Mouse (Mus musculus): ENCODE results near the gene Slc17a7. TPM values are rescaled to one million over a fixed set of nuclear protein-coding genes. Genes with fewer than 3 reads are reported as not detected.
"Not testable (repeated sequence)": the region's sequence is repeated elsewhere in the genome, so short reads cannot be mapped to it uniquely, and the experiment has no call there.

Gene Slc17a7
- polyA plus RNA-seq, 1 experiment, result 3.6 TPM

DNA sequence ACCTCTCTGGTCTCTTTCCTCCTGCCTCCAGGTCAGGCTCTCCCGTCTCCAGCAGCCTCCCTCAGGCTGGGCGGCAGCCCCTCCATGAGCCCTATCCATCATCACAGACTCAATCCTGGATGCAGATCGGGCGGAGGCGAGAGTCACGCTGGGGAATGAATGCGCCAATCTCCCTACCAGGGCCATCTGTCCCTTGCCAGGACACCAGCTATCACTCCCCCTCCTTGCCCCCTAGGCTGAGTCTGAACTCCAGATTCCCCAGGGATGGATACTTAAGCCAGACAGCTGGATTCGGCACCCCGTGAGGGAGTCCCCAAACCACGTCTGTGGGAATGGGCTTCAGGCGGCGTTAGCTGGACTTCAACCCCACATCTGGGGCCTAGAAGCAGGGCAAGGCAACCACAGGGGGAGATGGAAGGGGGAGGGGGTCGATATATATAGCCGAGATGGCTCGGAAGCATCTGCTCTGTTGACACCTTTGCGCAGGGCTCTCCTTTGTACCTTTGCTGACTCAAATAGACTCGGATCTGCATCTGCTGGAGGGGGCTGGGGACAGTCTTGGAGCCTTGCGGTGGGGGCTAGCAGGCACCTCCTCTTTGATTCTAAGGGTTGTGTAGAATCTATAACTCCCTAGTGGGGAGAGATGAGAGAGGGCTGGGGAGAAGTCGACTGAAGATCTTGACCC, 4.2 kb downstream of the Slc17a7 start:
- TF ChIP-seq USF1 (IDR thresholded peaks at IDR 0.05; ENCODE audit: low read depth), result no peak
- no peak for TF ChIP-seq CEBPB (IDR thresholded peaks at IDR 0.05; ENCODE audit: insufficient read depth, poor library complexity, severe bottlenecking)
- no peak for TF ChIP-seq TCF12 (IDR thresholded peaks at IDR 0.05; ENCODE audit: insufficient read depth, poor library complexity, severe bottlenecking)
- no peak for TF ChIP-seq MAX (IDR thresholded peaks at IDR 0.05; ENCODE audit: low read depth)
- Histone ChIP-seq H3K27me3 (ENCODE audit: control insufficient read depth, insufficient read depth, insufficient read length) (peaks cover 59% of the 10 kb centered on the region), H3K4me3 (no peak overlapping the region), H3ac (ENCODE audit: control insufficient read depth, insufficient read length) (no peak overlapping the region), H3K4me2 (ENCODE audit: low read depth) (no peak overlapping the region), H3K36me3 (ENCODE audit: control insufficient read depth, insufficient read depth) (no peaks in the 10 kb centered on the region), H3K79me2 (ENCODE audit: control insufficient read depth, insufficient read depth) (no peaks in the 10 kb centered on the region)

DNA sequence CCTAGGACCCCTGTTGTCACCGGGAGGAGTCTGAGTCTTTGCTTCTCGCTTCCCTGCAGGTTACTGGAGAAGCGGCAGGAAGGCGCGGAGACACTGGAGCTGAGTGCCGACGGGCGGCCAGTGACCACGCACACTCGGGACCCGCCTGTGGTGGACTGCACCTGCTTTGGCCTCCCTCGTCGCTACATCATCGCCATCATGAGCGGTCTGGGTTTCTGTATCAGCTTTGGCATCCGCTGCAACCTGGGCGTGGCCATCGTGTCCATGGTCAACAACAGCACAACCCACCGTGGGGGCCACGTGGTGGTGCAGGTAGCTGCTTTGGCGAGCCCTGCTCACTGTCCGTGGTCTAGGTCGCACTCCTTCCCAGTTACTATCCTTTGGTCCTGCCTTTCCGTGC, 4.9 kb downstream of the Slc17a7 start:
- no peak overlapping the region for H3ac ChIP-seq (ENCODE audit: control insufficient read depth, insufficient read length)
- H3K4me3 ChIP-seq, result no peak overlapping the region
- no peaks in the 10 kb centered on the region for H3K79me2 ChIP-seq (ENCODE audit: control insufficient read depth, insufficient read depth)
- no peaks in the 10 kb centered on the region for H3K36me3 ChIP-seq (ENCODE audit: control insufficient read depth, insufficient read depth)
- TF ChIP-seq E2F4 (IDR thresholded peaks at IDR 0.05; ENCODE audit: insufficient read depth) (no peak), MYOD1 (IDR thresholded peaks at IDR 0.05; ENCODE audit: control insufficient read depth in 1 of 3, insufficient read length in 2 of 3, low read depth in 2 of 3) (no peak), USF1 (IDR thresholded peaks at IDR 0.05; ENCODE audit: low read depth) (no peak), TCF12 (IDR thresholded peaks at IDR 0.05; ENCODE audit: insufficient read depth, poor library complexity, severe bottlenecking) (no peak), MAX (IDR thresholded peaks at IDR 0.05; ENCODE audit: low read depth) (no peak), SRF (IDR thresholded peaks at IDR 0.05; ENCODE audit: control insufficient read depth, insufficient read length, low read depth) (no peak), POLR2A (IDR thresholded peaks at IDR 0.05; ENCODE audit: insufficient read length, low read depth) (no peak), POLR2AphosphoS2 (IDR thresholded peaks at IDR 0.05; ENCODE audit: insufficient read length, low read depth) (no peak), TCF3 (IDR thresholded peaks at IDR 0.05; ENCODE audit: insufficient read length, low read depth) (no peak), REST (IDR thresholded peaks at IDR 0.05; ENCODE audit: insufficient read depth, insufficient read length) (no peak)
- H3K4me2 ChIP-seq (ENCODE audit: low read depth), result no peak overlapping the region
- H3K27me3 ChIP-seq (ENCODE audit: control insufficient read depth, insufficient read depth, insufficient read length), result peaks cover 56% of the 10 kb centered on the region

- Histone ChIP-seq H3K27me3 (ENCODE audit: control insufficient read depth, insufficient read depth, insufficient read length) (peaks cover 53% of the 10 kb centered on the region), H3ac (ENCODE audit: control insufficient read depth, insufficient read length) (no peak overlapping the region), H3K36me3 (ENCODE audit: control insufficient read depth, insufficient read depth) (no peaks in the 10 kb centered on the region), H3K4me2 (ENCODE audit: low read depth) (no peak overlapping the region), H3K4me3 (no peak overlapping the region), H3K79me2 (ENCODE audit: control insufficient read depth, insufficient read depth) (no peaks in the 10 kb centered on the region)
- TF ChIP-seq MYOG (IDR thresholded peaks at IDR 0.05; ENCODE audit: control insufficient read depth in 1 of 3, insufficient read depth in 1 of 3, insufficient read length in 2 of 3, low read depth in 2 of 3) (no peak), MYOD1 (IDR thresholded peaks at IDR 0.05; ENCODE audit: control insufficient read depth in 1 of 3, insufficient read length in 2 of 3, low read depth in 2 of 3) (no peak), SRF (IDR thresholded peaks at IDR 0.05; ENCODE audit: control insufficient read depth, insufficient read length, low read depth) (no peak), POLR2AphosphoS2 (IDR thresholded peaks at IDR 0.05; ENCODE audit: insufficient read length, low read depth) (no peak), E2F4 (IDR thresholded peaks at IDR 0.05; ENCODE audit: insufficient read depth) (no peak), TCF12 (IDR thresholded peaks at IDR 0.05; ENCODE audit: insufficient read depth, poor library complexity, severe bottlenecking) (no peak), POLR2A (IDR thresholded peaks at IDR 0.05; ENCODE audit: insufficient read length, low read depth) (no peak), TCF3 (IDR thresholded peaks at IDR 0.05; ENCODE audit: insufficient read length, low read depth) (no peak), MAX (IDR thresholded peaks at IDR 0.05; ENCODE audit: low read depth) (no peak), USF1 (IDR thresholded peaks at IDR 0.05; ENCODE audit: low read depth) (no peak), REST (IDR thresholded peaks at IDR 0.05; ENCODE audit: insufficient read depth, insufficient read length) (no peak), CEBPB (IDR thresholded peaks at IDR 0.05; ENCODE audit: insufficient read depth, poor library complexity, severe bottlenecking) (no peak)
These were observed 5.7 kb downstream of the Slc17a7 start for GRCm38 (mm10) chr7:45169495-45169894.

- H3ac ChIP-seq (ENCODE audit: control insufficient read depth, insufficient read length), result no peak overlapping the region
- H3K27me3 ChIP-seq (ENCODE audit: control insufficient read depth, insufficient read depth, insufficient read length), result peaks cover 54% of the 10 kb centered on the region
- TF ChIP-seq TCF3 (IDR thresholded peaks at IDR 0.05; ENCODE audit: insufficient read length, low read depth), result no peak
- TF ChIP-seq REST (IDR thresholded peaks at IDR 0.05; ENCODE audit: insufficient read depth, insufficient read length), result no peak
- TF ChIP-seq POLR2A (IDR thresholded peaks at IDR 0.05; ENCODE audit: insufficient read length, low read depth), result no peak
- no peak overlapping the region for H3K4me3 ChIP-seq
- no peaks in the 10 kb centered on the region for H3K36me3 ChIP-seq (ENCODE audit: control insufficient read depth, insufficient read depth)
- no peak overlapping the region for H3K4me2 ChIP-seq (ENCODE audit: low read depth)
- no peaks in the 10 kb centered on the region for H3K79me2 ChIP-seq (ENCODE audit: control insufficient read depth, insufficient read depth)
These were observed 9.2 kb downstream of the Slc17a7 start for GRCm38 (mm10) chr7:45172974-45173373.

GRCm38 (mm10) chr7:45173772-45174171, 10.0 kb downstream of the Slc17a7 start:
- not testable (repeated sequence) for H3K4me3 ChIP-seq; H3ac ChIP-seq (ENCODE audit: control insufficient read depth, insufficient read length); H3K79me2 ChIP-seq (ENCODE audit: control insufficient read depth, insufficient read depth); H3K36me3 ChIP-seq (ENCODE audit: control insufficient read depth, insufficient read depth); H3K4me2 ChIP-seq (ENCODE audit: low read depth)
- peaks cover 54% of the 10 kb centered on the region for H3K27me3 ChIP-seq (ENCODE audit: control insufficient read depth, insufficient read depth, insufficient read length)

Data from myocyte (in vitro differentiated cells).